Mouse (Mus musculus) cerebellum, postnatal 14 days (tissue): ENCODE measurements around the gene Jdp2.

Source experiments
- DNase-seq, 2 experiments: peaks; one replicate each; pipeline ENCODE4 v3.0.0; 2021; ENCODE audit warnings: mixed read lengths in 2 of 2

Jdp2 gene

DNA sequence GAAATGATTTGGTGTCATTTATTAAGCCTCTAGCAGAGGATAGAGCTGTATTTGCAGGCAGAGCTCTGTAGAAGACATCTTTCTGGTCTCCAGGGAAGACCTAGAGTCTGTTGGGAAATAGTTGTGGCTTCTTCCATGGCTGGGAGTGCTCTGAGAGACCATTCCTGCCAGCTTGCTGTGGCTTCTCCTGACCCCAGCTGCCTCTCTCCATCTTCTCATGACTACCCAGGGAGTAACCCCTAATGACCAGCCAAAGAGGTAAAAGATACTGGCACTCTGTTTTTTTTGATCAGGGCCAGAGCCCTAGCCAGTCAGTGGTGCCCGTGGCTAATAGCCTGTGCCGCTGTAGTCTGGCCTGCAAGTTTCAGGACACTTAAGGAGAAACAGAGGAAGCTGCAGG lies 3.3 kb downstream of the Jdp2 start:
- no peak for DNase-seq

- DNase-seq = no peak
Measured at GRCm38 (mm10) chr12:85602811-85603210, 4.0 kb downstream of the Jdp2 start.

- no peak for DNase-seq
Measured at GRCm38 (mm10) chr12:85603767-85604166, 4.9 kb downstream of the Jdp2 start.

- no peak for DNase-seq
Measured at GRCm38 (mm10) chr12:85604301-85604998, 5.6 kb downstream of the Jdp2 start.

GRCm38 (mm10) chr12:85607519-85608449 lies 9.0 kb downstream of the Jdp2 start:
- peak; percentile 47 to 73 for DNase-seq

GRCm38 (mm10) chr12:85610167-85610566 lies 11.3 kb downstream of the Jdp2 start:
- DNase-seq = no peak

GRCm38 (mm10) chr12:85614090-85614489 lies 15.3 kb downstream of the Jdp2 start:
- no peak for DNase-seq

DNA sequence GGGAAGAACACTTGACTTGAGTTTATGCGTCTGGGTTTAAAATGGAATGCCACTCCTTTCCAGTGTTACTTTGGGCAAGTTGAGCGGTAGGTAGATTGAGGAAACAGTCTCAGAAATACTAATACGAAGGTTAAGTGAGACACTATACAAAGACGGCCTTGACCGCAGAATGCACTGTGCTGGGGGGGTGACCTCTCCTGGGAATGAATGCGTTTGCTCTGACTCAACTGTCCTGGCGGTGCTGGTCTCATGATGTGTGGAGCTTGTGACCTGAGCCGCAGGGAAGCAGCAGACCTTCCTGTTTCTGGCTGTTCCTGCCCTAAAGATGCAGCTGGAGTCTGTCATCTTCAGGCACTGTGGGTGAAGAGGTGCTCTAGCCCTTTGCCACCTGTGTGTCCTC lies 16.7 kb downstream of the Jdp2 start:
- no peak for DNase-seq

GRCm38 (mm10) chr12:85617885-85618284 lies 19.1 kb downstream of the Jdp2 start:
- DNase-seq = no peak

- DNase-seq = no peak
Measured at GRCm38 (mm10) chr12:85618430-85618829, 19.6 kb downstream of the Jdp2 start.

- peak; percentile 80 to 83 for DNase-seq
Measured at GRCm38 (mm10) chr12:85619283-85619897, 20.6 kb downstream of the Jdp2 start.

DNA sequence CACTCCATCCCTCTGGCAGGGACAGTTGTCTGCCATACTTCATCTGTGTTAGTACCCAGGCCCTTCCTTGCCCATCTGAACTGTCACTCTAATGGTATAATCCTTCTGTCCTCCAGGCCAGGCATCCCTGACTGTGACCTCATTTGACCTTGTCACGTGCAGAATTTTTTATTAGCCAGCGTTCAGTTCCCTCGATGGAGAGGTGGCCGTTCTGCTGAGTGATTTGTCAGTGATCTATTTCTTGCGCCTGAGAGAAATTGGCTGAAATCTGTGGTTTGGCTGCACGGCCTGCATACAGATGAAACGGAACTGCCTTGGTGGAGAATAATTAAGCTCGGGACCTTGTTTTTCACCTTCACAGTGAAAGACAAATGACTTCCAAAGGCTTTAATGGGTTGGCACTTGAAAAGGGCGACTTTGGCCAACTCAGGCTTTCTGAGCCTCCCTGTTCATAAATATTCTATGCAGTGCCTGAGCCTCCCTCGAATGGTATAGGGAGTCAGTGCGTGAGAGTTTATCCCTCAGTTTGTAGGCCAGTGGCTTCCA lies 21.1 kb downstream of the Jdp2 start:
- peak; percentile 45 to 58 for DNase-seq

- DNase-seq = no peak
Measured at GRCm38 (mm10) chr12:85621027-85621426, 22.2 kb downstream of the Jdp2 start.

GRCm38 (mm10) chr12:85621673-85622072 lies 22.8 kb downstream of the Jdp2 start:
- DNase-seq = no peak

DNA sequence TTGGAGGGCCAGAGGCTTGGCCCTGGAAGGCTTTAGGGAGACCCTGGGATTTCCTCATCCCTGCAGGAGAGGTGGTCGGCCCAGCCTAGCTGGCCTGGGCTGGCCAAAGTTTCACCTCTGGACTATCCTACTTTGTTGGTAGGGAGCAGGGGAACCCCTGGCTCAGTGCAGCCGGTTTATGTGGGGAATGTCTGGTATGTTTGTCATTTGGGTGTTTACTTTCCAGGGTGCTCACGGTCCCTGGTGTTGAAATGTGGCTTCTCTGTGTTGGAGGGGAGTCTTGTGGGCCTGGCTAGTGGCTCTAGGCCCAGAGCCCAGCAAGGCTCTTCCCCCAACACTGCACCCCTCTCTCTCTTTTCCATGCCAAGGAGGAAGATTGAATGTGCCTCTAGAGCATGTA lies 24.9 kb downstream of the Jdp2 start:
- DNase-seq = no peak

- DNase-seq = no peak
Measured at GRCm38 (mm10) chr12:85624652-85625051, 25.8 kb downstream of the Jdp2 start.

- DNase-seq = no peak
Measured at GRCm38 (mm10) chr12:85625852-85626251, 27.0 kb downstream of the Jdp2 start.

GRCm38 (mm10) chr12:85629661-85630481 lies 31.0 kb downstream of the Jdp2 start:
- DNase-seq = peak; percentile 36 to 37

- no peak for DNase-seq
Measured at GRCm38 (mm10) chr12:85631196-85631595, 32.4 kb downstream of the Jdp2 start.

DNA sequence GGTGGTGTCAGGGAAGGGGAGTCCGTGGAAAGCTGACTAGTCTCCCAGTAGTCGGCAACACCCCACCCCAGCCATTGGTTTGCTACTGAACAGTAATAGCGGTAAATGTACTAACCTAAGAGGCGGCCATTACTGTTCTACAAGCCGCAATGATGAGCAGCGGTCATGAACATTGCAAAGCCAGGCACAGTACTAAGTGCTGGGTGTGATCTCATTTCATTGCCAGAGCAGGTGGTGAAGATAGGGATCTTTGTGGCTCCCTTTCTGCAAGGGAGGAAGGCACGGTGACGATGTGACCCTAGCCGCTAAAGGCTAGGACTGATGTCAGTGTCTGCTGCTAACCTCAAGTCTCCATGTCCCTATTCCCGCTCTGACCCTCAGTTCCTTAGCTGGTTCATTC lies 33.5 kb downstream of the Jdp2 start:
- no peak for DNase-seq

GRCm38 (mm10) chr12:85637932-85638331 lies 39.1 kb downstream of the Jdp2 start:
- DNase-seq = no peak
